Mouse (Mus musculus) adrenal gland, adult (tissue): Measurements from ENCODE around the gene Cdh5.
"Not testable (repeated sequence)": the region's sequence is repeated elsewhere in the genome, so short reads cannot be mapped to it uniquely, and the experiment has no call there.

Source experiments
- DNase-seq, 2 experiments: peaks; one replicate each; pipeline ENCODE4 v3.0.0; 2022 to 2023; ENCODE audit warnings: low spot score in 1 of 2; ENCODE audit not compliant: inconsistent age in 2 of 2

Cdh5 gene

DNA sequence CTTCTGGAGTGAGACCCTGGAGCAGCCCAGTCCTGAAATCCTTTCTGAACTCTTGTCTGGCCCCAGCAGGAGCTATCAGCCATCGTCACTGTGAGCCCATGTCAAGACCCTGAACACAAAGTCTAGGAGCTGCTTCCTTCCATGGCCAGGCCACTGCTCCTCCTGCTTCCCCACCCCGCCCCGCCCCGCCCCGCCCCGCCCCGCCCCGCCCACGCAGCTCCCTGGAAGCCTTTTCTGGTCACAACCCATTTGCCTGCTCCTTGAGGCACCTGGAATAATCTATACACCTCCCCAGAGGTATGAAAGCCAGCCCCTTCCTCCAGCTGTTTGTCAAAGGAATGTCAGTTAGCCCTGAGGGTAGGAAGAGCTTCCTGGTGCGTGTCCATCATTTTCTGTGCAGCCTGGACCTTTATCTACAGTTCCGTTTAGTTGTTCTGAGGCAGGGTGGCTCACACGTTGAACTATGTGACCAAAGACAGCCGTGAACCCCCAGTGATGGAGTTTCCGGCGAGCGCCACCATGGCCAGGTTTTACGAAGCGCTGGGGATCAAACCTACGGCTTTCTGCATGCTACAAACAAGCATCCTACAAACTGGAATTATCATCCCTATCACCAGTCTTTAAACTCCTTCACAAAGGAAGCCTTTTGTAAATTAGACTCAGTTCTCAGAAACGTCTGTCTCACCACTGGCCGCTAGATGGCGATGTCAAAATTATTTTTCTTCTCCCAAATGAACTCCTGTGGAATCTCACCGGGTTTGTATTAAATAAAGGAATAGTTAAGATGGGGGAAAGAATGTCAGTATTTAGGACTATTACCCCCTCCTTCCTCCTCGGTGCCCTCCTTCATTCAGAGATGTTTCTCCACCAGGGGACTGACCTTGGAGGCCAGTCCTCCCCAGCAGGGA is 10.2 kb upstream of the Cdh5 start:
- peak in 1 of 2 experiments; percentile 76 for DNase-seq

GRCm38 (mm10) chr8:104093336-104093735 is 8.1 kb upstream of the Cdh5 start:
- no peak for DNase-seq

DNA sequence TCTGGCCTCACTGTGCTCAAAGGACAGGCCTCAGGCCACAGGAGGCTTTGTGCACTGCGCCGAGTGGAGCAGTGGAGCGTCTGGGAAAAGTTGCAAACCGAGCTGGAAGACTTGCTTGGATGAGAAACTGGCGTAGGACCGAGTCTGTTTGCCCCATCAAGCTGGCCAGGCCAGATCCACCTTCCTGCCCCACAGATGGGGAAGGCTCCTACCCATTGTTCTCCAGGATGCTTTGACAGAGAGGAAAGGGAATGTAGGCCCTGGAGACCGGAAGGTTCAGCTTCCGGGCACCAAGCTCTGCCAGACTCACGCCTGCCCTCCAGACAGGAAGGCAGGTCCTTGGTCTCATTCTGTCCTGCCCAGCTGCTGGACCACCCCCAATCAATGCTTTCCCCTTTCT is 5.8 kb upstream of the Cdh5 start:
- peak in 1 of 2 experiments; percentile 60 for DNase-seq

DNA sequence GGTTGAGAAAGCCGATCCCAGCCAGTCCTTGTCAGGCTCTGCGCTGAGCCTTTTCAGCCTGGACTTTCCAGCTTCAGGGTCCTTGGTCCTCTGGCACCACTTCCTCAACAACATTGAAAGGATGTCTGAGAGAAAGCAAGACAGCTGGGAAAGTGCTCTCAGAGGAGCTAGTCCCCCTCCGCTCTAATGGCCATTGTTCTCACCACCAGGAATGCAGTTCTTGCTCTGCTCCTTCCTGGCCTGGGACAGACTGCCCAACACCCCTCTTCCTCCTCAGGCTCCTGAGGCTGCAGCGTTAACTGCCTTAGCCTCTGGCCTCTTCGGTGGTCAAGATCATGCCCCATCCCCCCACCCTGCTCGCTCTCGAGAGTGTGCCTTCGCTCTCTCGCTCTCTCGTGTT is 4.8 kb upstream of the Cdh5 start:
- no peak for DNase-seq

- peak; percentile 22 to 72 for DNase-seq
Measured at GRCm38 (mm10) chr8:104098671-104099346, 2.6 kb upstream of the Cdh5 start.

GRCm38 (mm10) chr8:104099347-104100099 is 1.9 kb upstream of the Cdh5 start:
- DNase-seq = peak; percentile 40 to 58

GRCm38 (mm10) chr8:104100724-104101123 is 701 bp upstream of the Cdh5 start:
- DNase-seq = not testable (repeated sequence)

DNA sequence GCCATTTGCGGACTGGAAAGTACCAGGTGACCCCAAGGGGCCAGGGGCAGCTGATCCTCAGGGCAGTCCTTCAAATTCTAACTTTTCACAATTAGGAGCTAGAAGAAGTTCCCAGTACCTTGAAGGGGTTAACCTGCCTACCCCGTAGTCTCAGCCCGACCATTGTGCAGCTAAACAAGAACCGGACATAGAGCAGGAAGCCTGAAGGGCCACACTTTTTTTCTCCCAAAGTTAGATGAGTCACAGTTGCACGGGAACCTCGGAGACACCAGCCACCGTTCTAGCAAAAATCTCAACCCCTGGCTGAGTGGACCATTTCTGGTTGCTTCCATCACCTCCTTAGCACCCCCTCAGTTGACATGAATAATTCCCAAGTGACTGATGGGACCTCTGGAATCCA is 2.0 kb downstream of the Cdh5 start:
- DNase-seq = peak in 1 of 2 experiments; percentile 5

DNA sequence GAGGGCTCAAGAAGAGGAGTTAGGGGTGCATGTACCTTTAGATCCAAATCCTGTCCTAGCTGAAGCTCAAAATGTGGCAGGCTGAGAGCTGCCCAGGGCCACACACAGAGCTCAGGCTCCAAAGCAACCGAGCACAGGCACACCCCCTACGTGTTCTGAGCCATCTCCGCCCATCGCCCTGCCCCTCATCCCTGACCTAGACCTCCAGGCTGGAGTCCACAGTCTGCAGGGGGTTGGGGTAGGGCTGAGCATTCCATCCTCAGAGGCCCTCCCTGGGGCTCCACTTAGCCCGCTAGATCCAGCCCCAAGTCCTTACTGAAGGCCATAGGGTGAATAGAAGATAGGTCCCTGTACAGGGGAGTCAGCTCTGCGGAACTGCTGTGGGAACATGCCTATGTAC is 4.3 kb downstream of the Cdh5 start:
- no peak for DNase-seq

DNA sequence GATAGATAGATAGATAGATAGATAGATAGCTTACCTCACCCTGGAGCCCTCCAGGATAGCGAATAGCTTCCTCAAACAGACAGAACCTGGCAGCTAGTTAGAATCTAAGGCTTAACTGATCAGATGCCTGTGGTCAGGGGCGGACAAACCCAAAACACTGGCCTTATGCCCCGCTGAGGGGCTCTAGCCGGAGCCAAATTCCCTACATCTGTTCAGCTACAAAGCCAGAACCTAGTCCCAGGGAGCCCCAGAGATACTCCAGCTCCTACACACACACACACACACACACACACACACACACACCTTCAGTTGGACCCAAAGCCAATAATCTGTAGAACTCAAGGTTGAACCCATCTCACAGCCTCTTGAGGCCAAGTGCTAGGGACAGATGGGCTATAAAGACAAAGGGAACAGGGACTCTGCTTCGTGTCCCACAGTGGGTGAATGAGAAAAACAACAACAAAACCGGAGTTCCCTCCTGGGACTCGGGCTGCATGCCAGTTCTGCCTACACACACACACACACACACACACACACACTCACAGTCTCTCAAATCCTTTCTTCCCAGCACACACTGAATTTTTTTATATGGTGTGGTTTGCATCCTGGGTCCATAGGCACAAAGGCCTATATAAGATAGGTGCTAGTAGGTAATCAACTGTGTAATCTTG is 5.0 kb downstream of the Cdh5 start:
- DNase-seq = no peak

DNA sequence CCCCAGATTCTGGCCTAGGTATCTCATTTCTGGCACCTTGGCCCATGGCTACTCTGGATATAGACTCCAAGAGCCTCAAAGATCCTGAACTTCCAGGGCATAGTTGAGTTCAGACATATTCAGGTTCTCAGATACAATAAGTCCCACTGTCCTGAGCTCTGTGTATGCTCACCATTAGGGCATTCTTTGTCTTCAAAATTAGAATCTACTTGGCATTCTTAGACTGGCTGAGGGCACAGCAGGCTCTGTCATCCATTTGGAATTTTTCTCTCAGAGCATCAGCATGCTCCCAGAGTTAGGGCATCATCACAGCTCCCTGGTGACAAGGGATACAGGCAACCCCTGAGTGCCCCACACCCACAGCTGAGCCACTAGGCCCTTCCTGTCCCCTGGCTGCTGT is 5.7 kb downstream of the Cdh5 start:
- DNase-seq = no peak

DNA sequence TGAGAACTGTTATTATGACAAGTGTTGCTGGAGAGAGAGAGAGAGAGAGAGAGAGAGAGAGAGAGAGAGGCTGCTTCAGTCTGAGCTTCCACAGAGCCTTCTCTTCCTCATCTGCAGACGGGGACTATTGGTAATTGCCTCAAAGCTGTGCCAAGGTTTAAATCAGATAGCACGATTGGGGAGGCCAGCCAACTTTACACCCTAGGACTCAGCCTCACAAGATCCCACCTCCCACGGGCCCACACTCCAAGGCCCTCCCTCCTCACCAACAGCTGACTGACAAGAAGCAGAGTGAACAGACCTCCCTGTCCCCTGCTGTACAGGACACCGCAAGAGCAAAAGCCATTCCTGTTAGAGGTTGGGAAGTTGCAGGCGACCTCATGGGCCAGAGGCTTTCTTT is 6.6 kb downstream of the Cdh5 start:
- DNase-seq = no peak

GRCm38 (mm10) chr8:104110498-104111134 is 9.2 kb downstream of the Cdh5 start:
- peak in 1 of 2 experiments; percentile 47 for DNase-seq

- peak; percentile 38 to 73 for DNase-seq
Measured at GRCm38 (mm10) chr8:104121640-104122416, 20.4 kb downstream of the Cdh5 start.

- no peak for DNase-seq
Measured at GRCm38 (mm10) chr8:104123080-104123657, 21.7 kb downstream of the Cdh5 start.

GRCm38 (mm10) chr8:104124534-104124933 is 23.1 kb downstream of the Cdh5 start:
- DNase-seq = no peak

GRCm38 (mm10) chr8:104127160-104127883 is 25.9 kb downstream of the Cdh5 start:
- no peak for DNase-seq

DNA sequence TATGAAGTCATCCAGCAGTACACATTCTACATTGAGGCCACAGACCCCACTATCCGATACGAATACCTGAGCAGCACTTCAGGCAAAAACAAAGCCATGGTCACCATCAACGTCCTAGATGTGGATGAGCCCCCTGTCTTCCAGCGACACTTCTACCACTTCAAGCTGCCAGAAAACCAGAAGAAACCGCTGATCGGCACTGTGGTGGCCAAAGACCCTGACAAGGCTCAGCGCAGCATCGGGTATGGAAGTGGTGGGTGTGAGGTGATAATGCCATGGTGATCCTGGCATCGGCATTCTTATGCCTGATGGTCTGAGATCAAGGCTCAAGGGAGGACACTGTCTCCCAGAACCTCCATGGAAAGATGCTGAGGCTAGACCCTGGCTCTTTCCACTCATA is 29.5 kb downstream of the Cdh5 start:
- no peak for DNase-seq
